Mouse (Mus musculus) midbrain, postnatal 0 days (tissue): ENCODE data around the gene Slc38a9. TPM values are rescaled to one million over a fixed set of nuclear protein-coding genes. Genes with fewer than 3 reads are reported as not detected.
"Not testable (repeated sequence)": the region's sequence is repeated elsewhere in the genome, so short reads cannot be mapped to it uniquely, and the experiment has no call there.

Experiments used
- ATAC-seq: fragments of 200-750 bp; cut with Nextera tagmentation; 2 replicates; pipeline ENCODE4 v1.8.0; 2017; ENCODE audit warnings: moderate number of reproducible peaks, mild to moderate bottlenecking, moderate TSS enrichment, moderate library complexity; ENCODE audit not compliant: low FRiP score
- DNase-seq: peaks from one replicate; pipeline ENCODE4 v3.0.0-alpha.2; 2015; ENCODE audit warnings: low spot score
- H3K27ac ChIP-seq: fragments of 300-500 bp; sonication (generic); 2 replicates; pipeline ENCODE4 v1.5.1; 2014; ENCODE audit warnings: low read depth, mild to moderate bottlenecking, low read length, mixed read lengths
- H3K27me3 ChIP-seq: fragments of 300-500 bp; sonication (generic); 2 replicates; pipeline ENCODE4 v1.6.1; 2014; ENCODE audit warnings: low read length, control low read depth, mixed read lengths; ENCODE audit not compliant: insufficient read depth
- H3K36me3 ChIP-seq: fragments of 300-500 bp; sonication (generic); 2 replicates; pipeline ENCODE4 v1.6.1; 2014; ENCODE audit warnings: low read length, control low read depth, mixed read lengths; ENCODE audit not compliant: insufficient read depth
- H3K4me1 ChIP-seq: fragments of 300-500 bp; sonication (generic); 2 replicates; pipeline ENCODE4 v1.6.1; 2014; ENCODE audit warnings: mild to moderate bottlenecking, control low read depth, antibody characterized with exemption, low read length, mixed read lengths; ENCODE audit not compliant: insufficient read depth
- H3K4me2 ChIP-seq: fragments of 300-500 bp; sonication (generic); 2 replicates; pipeline ENCODE4 v1.6.1; 2014; ENCODE audit warnings: low read depth, mild to moderate bottlenecking, low read length, mixed read lengths; ENCODE audit not compliant: poor library complexity, severe bottlenecking
- H3K4me3 ChIP-seq: fragments of 300-500 bp; sonication (generic); 2 replicates; pipeline ENCODE4 v1.5.1; 2014; ENCODE audit warnings: low read depth, mild to moderate bottlenecking, low read length, moderate library complexity
- H3K9ac ChIP-seq: fragments of 300-500 bp; sonication (generic); replicated peaks from 2 replicates; pipeline ENCODE4 v1.6.1; 2014; ENCODE audit warnings: mild to moderate bottlenecking, low read length, moderate library complexity, mixed read lengths; ENCODE audit not compliant: poor library complexity, severe bottlenecking
- H3K9me3 ChIP-seq: fragments of 300-500 bp; sonication (generic); 2 replicates; pipeline ENCODE4 v1.6.1; 2016; ENCODE audit warnings: low read length, control low read depth
- CTCF ChIP-seq: IDR thresholded peaks from 2 replicates; pipeline ENCODE4 v1.5.1; 2016; ENCODE audit warnings: antibody characterized with exemption, mild to moderate bottlenecking
- WGBS: fragments of 180-500 bp; shearing (Covaris S2); extraction: QIAGEN DNeasy Blood & Tissue Kit; methylation state at CpG from one replicate; pipeline ENCODE4 v1.1.7; 2014; 5-methylcytosine and 5-hydroxymethylcytosine counted together
- polyA plus RNA-seq: library from polyadenylated mRNA; unstranded; fragments of >200 nt; fragmentation: Nextera tagmentation; extraction: Ambion mirVana; gene quantifications from 2 replicates; pipeline ENCODE4 v1.2.1, GENCODE M21; 2015
- total RNA-seq: library from RNA; depleted of rRNA; stranded (reverse); fragments of >200 nt; gene quantifications from 2 replicates; pipeline ENCODE4 v1.2.3, GENCODE M21; 2014

Slc38a9 gene
- total and polyA plus RNA-seq, 2 experiments from 2014 or later = 10.8 to 14.4 TPM

GRCm38 (mm10) chr13:112721946-112722729 is 61.6 kb downstream of the Slc38a9 start:
- Histone ChIP-seq H3K4me3 (no peak overlapping the region), H3K27ac (no peak overlapping the region), H3K4me1 (no peaks in the 10 kb centered on the region), H3K9me3 (no peaks in the 10 kb centered on the region), H3K36me3 (peaks cover 2% of the 10 kb centered on the region; the same call in 1 of the 2 replicates), H3K4me2 (no peak overlapping the region), H3K27me3 (no peaks in the 10 kb centered on the region), H3K9ac (0 out of 2 replicates have a peak overlapping the region, but pooled peaks have one; percentile 13)
- WGBS = 18% methylated on average over 9 of the region's 9 CpGs
- peak; percentile 34 for DNase-seq
- no peak for ATAC-seq
- TF ChIP-seq CTCF = no peak

DNA sequence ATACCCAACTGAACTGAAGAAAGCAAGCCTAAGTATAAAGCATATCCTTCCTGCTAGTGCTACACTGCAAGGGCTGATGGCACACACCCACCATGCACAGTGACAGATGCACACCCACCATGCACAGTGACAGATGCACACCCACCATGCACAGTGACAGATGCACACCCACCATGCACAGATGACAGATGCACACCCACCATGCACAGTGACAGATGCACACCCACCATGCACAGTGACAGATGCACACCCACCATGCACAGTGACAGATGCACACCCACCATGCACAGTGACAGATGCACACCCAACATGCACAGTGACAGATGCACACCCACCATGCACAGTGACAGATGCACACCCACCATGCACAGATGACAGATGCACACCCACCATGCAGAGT is 63.7 kb downstream of the Slc38a9 start:
- H3K4me1 ChIP-seq, H3K27me3 ChIP-seq, ATAC-seq, DNase-seq, H3K27ac ChIP-seq, H3K4me3 ChIP-seq, H3K9ac ChIP-seq, H3K4me2 ChIP-seq, H3K36me3 ChIP-seq, H3K9me3 ChIP-seq: not testable (repeated sequence)

DNA sequence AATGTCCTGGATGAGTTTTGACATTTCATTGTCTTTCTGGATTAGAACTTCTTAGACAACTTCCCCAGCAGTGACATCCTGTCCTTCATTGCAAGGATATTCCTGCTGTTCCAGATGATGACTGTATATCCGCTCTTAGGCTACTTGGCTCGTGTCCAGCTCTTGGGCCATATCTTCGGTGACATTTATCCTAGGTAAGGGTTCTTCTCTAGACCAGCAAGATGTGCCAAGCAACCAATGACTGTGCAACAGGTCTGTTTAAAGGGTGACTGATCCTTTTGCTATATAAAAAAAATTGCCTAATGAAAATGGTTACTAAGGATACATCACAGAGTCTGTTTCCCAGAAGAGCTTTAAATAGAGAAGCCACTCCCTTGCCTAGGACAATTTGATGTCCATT is 65.5 kb downstream of the Slc38a9 start:
- 79% methylated on average over 3 of the region's 3 CpGs for WGBS
- Histone ChIP-seq H3K9ac (no peak overlapping the region), H3K27me3 (no peaks in the 10 kb centered on the region), H3K27ac (no peak overlapping the region), H3K4me1 (no peaks in the 10 kb centered on the region), H3K4me2 (no peak overlapping the region), H3K4me3 (no peak overlapping the region), H3K9me3 (no peaks in the 10 kb centered on the region), H3K36me3 (peaks cover 6% of the 10 kb centered on the region; the same call in 1 of the 2 replicates)
- ATAC-seq = no peak
- TF ChIP-seq CTCF = no peak
- DNase-seq = no peak

- Histone ChIP-seq H3K9ac (no peak overlapping the region), H3K27me3 (no peaks in the 10 kb centered on the region), H3K4me3 (no peak overlapping the region), H3K36me3 (no peaks in the 10 kb centered on the region), H3K27ac (no peak overlapping the region), H3K4me2 (no peak overlapping the region), H3K4me1 (no peaks in the 10 kb centered on the region), H3K9me3 (no peaks in the 10 kb centered on the region)
- no peak for TF ChIP-seq CTCF
- 93% methylated on average over 12 of the region's 12 CpGs for WGBS
- ATAC-seq (no peak), DNase-seq (no peak)
These were observed 72.8 kb downstream of the Slc38a9 start for GRCm38 (mm10) chr13:112733311-112733710.

- TF ChIP-seq CTCF = no peak
- no peaks in the 10 kb centered on the region for H3K27me3 ChIP-seq
- H3K27ac ChIP-seq = no peak overlapping the region
- H3K9ac ChIP-seq = no peak overlapping the region
- no peaks in the 10 kb centered on the region for H3K9me3 ChIP-seq
- ATAC-seq (no peak), DNase-seq (no peak)
- WGBS = 81% methylated on average over 14 of the region's 14 CpGs
- H3K4me3 ChIP-seq = no peak overlapping the region
- no peaks in the 10 kb centered on the region for H3K36me3 ChIP-seq
- no peaks in the 10 kb centered on the region for H3K4me1 ChIP-seq
- H3K4me2 ChIP-seq = no peak overlapping the region
These were observed 74.6 kb downstream of the Slc38a9 start for GRCm38 (mm10) chr13:112734906-112735713.

- TF ChIP-seq CTCF = no peak
- no peaks in the 10 kb centered on the region for H3K36me3 ChIP-seq
- no peak overlapping the region for H3K4me2 ChIP-seq
- H3K27ac ChIP-seq = no peak overlapping the region
- no peaks in the 10 kb centered on the region for H3K4me1 ChIP-seq
- no peak overlapping the region for H3K4me3 ChIP-seq
- WGBS = 89% methylated on average over 10 of the region's 10 CpGs
- no peak for ATAC-seq
- H3K27me3 ChIP-seq = no peaks in the 10 kb centered on the region
- H3K9ac ChIP-seq = no peak overlapping the region
- no peaks in the 10 kb centered on the region for H3K9me3 ChIP-seq
- no peak for DNase-seq
These were observed 75.9 kb downstream of the Slc38a9 start for GRCm38 (mm10) chr13:112736407-112736806.
